Mouse (Mus musculus): ENCODE results near the gene Wdr54.

The Wdr54 gene

GRCm38 (mm10) chr6:83104158-83104557 is 52.0 kb downstream of the Wdr54 start:
- DNase-seq (ENCODE audit: low read depth): no peak

GRCm38 (mm10) chr6:83103130-83103650 is 53.0 kb downstream of the Wdr54 start:
- no peak for DNase-seq (ENCODE audit: low read depth)

DNA sequence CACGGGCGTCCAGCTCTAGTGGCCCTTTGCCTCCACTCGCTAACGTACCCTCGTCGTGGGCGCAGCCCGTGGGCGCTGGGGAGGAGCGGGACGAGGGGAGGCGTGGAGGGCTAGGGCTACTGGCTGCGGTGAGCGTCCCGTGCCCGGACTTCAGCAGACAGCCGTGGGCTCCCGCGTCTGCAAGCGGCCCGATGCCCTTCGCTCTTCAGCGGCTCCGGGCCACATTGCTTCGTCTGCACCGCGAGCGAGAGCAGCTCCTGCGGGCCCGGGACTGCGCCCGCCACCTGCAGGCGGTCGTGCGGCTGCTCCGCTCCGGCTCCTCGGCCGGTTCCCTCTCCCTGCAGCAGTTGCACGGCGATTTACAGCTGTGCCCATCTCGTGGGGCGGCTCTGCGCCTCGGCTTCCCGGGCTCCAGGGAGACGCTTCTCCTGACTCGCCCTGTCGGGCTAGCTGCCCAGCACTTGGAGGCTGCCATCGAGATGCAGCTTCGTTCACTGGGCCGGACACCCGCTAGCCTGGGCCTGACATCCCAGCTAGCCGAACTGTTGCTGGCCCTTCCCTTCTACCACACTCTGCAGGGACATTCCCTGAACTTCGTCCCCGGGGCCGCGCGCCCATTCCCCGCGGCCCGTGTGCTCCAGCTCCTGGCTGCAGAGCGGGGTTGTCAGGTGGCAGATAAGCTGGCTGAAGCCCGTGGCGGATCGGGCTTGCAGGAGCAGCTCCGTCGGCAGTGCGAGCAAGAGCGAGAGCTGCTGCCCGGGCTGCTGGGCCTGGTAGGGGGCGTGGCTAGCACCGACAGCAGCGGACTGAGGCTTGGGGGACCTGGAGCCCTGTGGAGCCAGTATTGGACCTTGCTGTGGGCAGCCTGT is 54.3 kb downstream of the Wdr54 start:
- DNase-seq (ENCODE audit: low read depth): no peak

DNA sequence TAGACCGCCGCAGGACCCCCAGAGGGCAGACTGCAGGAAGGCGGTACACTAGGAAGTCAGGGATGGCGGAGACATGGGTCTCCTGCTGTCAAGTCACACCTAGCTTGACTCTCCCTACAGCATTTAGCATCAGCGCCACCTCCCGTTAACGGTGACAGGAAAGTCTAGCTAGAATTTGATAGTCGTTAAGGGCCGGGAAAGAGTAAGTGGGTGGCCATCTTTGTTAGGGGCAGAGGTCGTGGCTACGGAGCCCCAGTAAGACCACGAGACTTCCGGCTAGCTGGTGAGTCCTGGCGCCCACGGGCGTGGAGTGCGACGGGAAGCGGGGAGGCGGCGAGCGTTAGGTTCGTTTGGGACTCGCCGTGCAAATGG is 54.9 kb downstream of the Wdr54 start, which contains the start of the genes Ccdc142 and Gm42688:
TSS of gene Ccdc142 (plus strand) at position 286 of the 372 bp plus-strand sequence.
TSS of gene Gm42688 (plus strand) at position 302 of the 372 bp plus-strand sequence.
- DNase-seq (ENCODE audit: low read depth): peak; percentile 89
